Mouse (Mus musculus) kidney, adult 2 months (tissue): Measurements from ENCODE around the gene Ano2. TPM values are rescaled to one million over a fixed set of nuclear protein-coding genes. Genes with fewer than 3 reads are reported as not detected.

Experiments used
- DNase-seq: peaks from one replicate; pipeline ENCODE4 v3.0.0; 2021
- H3K27ac ChIP-seq: fragments of 200-500 bp; 2 replicates; pipeline ENCODE4 v1.5.1; 2012; ENCODE audit warnings: low read depth, low read length, control low read depth, inconsistent platforms; ENCODE audit not compliant: insufficient read depth
- H3K27me3 ChIP-seq: fragments of 200-500 bp; replicated peaks from 2 replicates; pipeline ENCODE4 v1.6.1; 2012; ENCODE audit warnings: mild to moderate bottlenecking, moderate library complexity, low read length, inconsistent platforms; ENCODE audit not compliant: control insufficient read depth, insufficient read depth
- H3K36me3 ChIP-seq: fragments of 200-500 bp; 2 replicates; pipeline ENCODE4 v1.6.1; 2012; ENCODE audit warnings: mild to moderate bottlenecking, moderate library complexity, low read length, inconsistent platforms; ENCODE audit not compliant: control insufficient read depth, insufficient read depth
- H3K4me1 ChIP-seq: fragments of 200-500 bp; 2 replicates; pipeline ENCODE4 v1.6.1; 2011; ENCODE audit warnings: low read length; ENCODE audit not compliant: control insufficient read depth, insufficient read depth
- H3K4me3 ChIP-seq: fragments of 200-500 bp; 2 replicates; pipeline ENCODE4 v1.5.1; 2011; ENCODE audit warnings: mild to moderate bottlenecking, low read depth, low read length, control low read depth; ENCODE audit not compliant: insufficient read depth
- CTCF ChIP-seq: fragments of 200-500 bp; conservative IDR thresholded peaks from 2 replicates; pipeline ENCODE4 v1.5.1; 2011; ENCODE audit warnings: low read depth, mild to moderate bottlenecking, control low read depth, low read length, moderate library complexity, mixed read lengths; ENCODE audit not compliant: insufficient read depth, insufficient read length
- POLR2A ChIP-seq: fragments of 200-500 bp; IDR thresholded peaks from one replicate; pipeline ENCODE4 v1.6.1; 2011; ENCODE audit warnings: low read depth, low read length, control low read depth
- WGBS: fragments of 180-500 bp; shearing (Covaris S2); methylation state at CpG from one replicate; pipeline ENCODE4 v1.1.7; 2018; 5-methylcytosine and 5-hydroxymethylcytosine counted together
- polyA plus RNA-seq: library from polyadenylated mRNA; depleted of rRNA; stranded (reverse); fragments of >200 nt; gene quantifications from 2 replicates; pipeline ENCODE4 v1.2.3, GENCODE M21; 2012; rRNA removed

The Ano2 gene
- 0.04 and 0.08 TPM in 2 replicates for polyA plus RNA-seq

DNA sequence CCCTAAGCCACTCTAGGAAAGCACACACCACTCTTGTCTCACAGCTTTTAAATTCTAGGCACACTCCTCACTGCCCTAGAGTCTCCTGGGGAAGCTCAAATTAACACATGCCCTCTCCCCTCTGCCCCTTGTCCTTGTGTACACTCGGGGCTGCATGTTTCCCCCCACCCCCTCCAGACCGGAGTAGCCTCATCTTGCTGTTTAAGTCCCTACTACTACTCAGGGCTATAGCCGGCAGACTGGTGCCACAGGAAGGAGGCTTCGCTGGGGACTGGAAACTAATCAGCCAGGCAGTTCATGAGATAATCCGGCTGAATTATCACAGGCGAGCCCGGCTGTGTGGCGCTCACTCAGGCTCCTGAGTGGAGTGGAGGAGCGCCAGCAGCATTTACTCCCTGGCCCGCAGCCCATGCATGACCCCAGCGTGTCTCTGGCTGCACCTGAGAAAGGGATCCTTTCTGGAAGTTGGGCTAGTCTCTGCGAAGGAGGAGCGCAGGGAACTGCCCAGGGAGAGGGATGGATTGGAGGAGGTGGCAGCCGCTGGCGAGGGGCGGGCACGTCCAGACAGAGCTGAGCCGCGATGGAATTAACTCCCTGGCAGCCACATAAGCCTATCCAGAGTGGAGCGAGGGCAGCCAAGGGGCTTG lies at the start of gene Ano2:
TSS of gene Ano2 (plus strand) at position 363 of the 647 bp plus-strand sequence.
- Histone ChIP-seq H3K4me1 (no peaks in the 10 kb centered on the region), H3K36me3 (no peaks in the 10 kb centered on the region), H3K27ac (no peak within 1 kb of the TSS), H3K27me3 (no peaks in the 10 kb centered on the region), H3K4me3 (no peak within 1 kb of the TSS)
- no peak for DNase-seq
- TF ChIP-seq POLR2A, result no peak
- TF ChIP-seq CTCF, result no peak
- 6% methylated on average over 20 of the region's 20 CpGs for WGBS

DNA sequence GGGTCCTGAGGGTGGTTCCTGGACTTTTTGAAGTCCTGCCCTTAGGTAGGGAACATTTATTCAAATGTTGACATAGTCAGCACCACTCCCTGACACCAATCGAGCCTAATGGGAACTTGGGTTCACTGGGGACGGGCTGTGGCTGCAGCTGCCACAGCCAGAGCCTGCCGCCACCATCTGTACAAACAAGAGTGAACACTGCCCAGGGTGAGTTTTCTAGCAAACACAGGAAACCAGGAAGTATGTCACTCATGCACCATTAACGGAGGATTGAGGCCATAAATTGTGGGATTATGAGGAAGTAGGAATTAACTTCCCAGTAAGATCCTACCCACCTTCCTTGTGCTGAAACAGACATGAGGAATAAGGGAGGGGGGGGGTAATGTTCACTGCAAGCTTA lies 49.7 kb upstream of the Ano2 start:
- TF ChIP-seq POLR2A (no peak), CTCF (no peak)
- Histone ChIP-seq H3K4me3 (no peak overlapping the region), H3K27ac (no peak overlapping the region), H3K4me1 (no peaks in the 10 kb centered on the region), H3K27me3 (no peaks in the 10 kb centered on the region), H3K36me3 (no peaks in the 10 kb centered on the region)
- 33% methylated on average over 4 of the region's 4 CpGs for WGBS
- DNase-seq, result no peak

DNA sequence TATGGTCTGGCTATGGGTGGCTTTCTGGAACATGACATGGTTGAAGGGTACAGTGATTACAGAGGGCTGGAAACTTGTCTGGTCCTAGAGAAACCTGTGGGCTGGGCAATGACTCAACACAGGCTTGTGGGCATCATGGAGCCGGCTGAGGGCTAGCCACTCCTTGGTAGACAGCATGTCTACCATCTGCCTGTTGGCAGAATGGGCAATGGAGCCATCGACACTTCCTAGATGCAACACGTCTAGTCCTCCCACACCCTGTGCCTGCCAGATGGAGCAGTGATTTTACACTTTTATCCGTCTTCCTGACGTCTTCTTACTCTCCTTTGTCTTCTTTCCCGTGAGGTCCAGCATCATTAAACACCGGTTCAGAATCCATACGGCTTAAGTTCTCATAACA lies 49.1 kb upstream of the Ano2 start:
- no peak for TF ChIP-seq POLR2A
- Histone ChIP-seq H3K27me3 (no peaks in the 10 kb centered on the region), H3K36me3 (no peaks in the 10 kb centered on the region), H3K4me3 (no peak overlapping the region), H3K27ac (no peak overlapping the region), H3K4me1 (no peaks in the 10 kb centered on the region)
- 81% methylated on average over 8 of the region's 8 CpGs for WGBS
- DNase-seq, result no peak

DNA sequence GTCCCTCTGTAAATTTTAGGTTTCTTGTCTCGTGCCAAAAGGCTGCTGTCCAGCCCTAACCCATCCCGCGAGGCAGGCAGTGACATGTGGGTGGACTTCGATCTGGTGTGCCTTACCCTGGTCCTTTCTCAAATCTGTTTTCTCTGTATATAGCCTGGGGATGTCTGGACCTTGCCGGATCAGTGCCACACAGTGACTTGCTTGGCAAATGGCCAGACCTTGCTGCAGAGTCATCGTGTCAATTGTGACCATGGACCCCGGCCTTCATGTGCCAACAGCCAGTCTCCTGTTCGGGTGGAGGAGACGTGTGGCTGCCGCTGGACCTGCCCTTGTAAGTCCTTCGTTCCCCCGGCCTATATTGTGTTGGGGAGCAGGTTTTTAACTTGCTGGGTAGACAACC lies 41.3 kb upstream of the Ano2 start:
- WGBS, result 52% methylated on average over 12 of the region's 12 CpGs
- Histone ChIP-seq H3K27ac (no peak overlapping the region), H3K4me1 (no peaks in the 10 kb centered on the region), H3K36me3 (no peaks in the 10 kb centered on the region), H3K27me3 (no peaks in the 10 kb centered on the region), H3K4me3 (no peak overlapping the region)
- TF ChIP-seq CTCF (no peak), POLR2A (no peak)
- DNase-seq, result no peak

DNA sequence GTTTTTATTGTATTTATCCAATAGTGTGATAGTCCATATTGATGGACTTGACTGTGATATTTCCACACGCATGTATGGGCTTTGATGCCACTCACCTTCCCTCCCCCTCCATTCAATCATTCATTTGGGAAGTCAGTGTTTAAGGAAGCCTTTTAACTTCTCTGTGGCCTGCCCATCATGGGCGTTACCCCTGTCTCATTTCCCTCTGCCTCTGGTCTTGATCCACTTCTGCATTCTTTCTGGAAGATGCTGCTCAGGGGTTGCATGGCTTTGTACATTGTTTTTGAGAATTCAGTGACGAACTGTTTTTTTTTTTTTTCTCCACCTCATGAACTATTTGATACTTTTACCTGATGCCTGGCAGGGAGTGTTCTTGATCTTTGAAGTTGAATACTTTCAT lies 38.9 kb upstream of the Ano2 start:
- no peak for TF ChIP-seq CTCF
- TF ChIP-seq POLR2A, result no peak
- H3K27me3 ChIP-seq, result no peaks in the 10 kb centered on the region
- no peak for DNase-seq
- no peak overlapping the region for H3K4me3 ChIP-seq
- WGBS, result 79% methylated on average over 3 of the region's 3 CpGs
- H3K36me3 ChIP-seq, result no peaks in the 10 kb centered on the region
- H3K4me1 ChIP-seq, result no peaks in the 10 kb centered on the region
- H3K27ac ChIP-seq, result no peak overlapping the region

DNA sequence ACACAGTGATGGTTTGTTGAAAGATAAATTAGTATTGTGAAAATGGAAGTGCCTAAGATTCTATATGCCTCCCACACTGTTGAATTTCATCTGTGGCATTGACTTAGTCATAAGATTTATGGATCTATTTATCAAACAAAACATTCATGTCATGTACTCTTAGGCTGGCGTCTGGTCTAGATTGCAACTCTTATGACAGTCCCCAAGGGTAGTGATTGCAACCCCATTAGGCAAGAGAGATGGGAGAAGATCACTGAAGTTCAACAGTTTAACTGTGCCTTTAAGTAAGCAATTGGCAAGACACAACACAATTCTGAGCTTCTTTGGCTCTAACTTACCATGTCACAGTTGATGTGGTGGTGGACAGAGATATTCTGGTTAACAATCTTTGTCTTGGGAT lies 36.8 kb upstream of the Ano2 start:
- 46% methylated on average over 1 of the region's 1 CpGs for WGBS
- DNase-seq, result no peak
- Histone ChIP-seq H3K36me3 (no peaks in the 10 kb centered on the region), H3K4me3 (no peak overlapping the region), H3K27me3 (no peaks in the 10 kb centered on the region), H3K27ac (no peak overlapping the region), H3K4me1 (no peaks in the 10 kb centered on the region)
- TF ChIP-seq CTCF (no peak), POLR2A (no peak)

DNA sequence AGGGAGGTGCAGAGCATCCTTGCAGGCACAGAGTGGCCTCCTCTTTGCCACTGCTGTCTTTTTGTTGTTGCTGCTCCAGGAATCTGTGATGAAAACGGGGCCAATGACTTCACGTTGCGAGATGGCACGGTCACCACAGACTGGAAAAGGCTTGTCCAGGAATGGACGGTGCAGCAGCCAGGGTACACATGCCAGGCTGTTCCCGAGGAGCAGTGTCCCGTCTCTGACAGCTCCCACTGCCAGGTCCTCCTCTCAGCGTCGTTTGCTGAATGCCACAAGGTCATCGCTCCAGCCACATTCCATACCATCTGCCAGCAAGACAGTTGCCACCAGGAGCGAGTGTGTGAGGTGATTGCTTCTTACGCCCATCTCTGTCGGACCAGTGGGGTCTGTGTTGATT lies 33.3 kb upstream of the Ano2 start:
- no peak for DNase-seq
- Histone ChIP-seq H3K4me3 (no peak overlapping the region), H3K36me3 (no peaks in the 10 kb centered on the region), H3K4me1 (no peaks in the 10 kb centered on the region), H3K27me3 (no peaks in the 10 kb centered on the region), H3K27ac (no peak overlapping the region)
- TF ChIP-seq CTCF (no peak), POLR2A (no peak)
- WGBS, result 77% methylated on average over 13 of the region's 13 CpGs

DNA sequence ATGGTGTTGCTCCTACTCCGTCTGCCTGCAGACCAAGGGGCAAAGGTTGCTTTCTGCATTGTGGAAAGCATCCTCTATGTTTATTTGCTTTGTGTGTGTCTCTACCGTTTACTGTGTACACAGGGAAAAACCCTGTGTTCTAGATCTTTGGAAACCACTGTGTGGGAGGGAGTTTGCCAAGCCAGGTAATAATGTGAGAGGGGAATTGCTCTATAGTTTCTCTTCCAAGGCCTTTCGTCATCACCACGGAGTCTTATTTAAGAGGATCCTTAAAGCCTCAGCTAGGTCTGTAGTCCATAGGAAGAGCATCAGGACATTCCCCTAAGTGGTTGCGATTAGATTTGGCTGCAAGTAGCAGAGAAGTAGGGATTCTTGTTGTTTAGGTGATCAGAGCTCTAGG lies 32.3 kb upstream of the Ano2 start:
- TF ChIP-seq POLR2A (no peak), CTCF (no peak)
- no peaks in the 10 kb centered on the region for H3K36me3 ChIP-seq
- H3K4me3 ChIP-seq, result no peak overlapping the region
- WGBS, result 82% methylated on average over 5 of the region's 5 CpGs
- DNase-seq, result no peak
- no peaks in the 10 kb centered on the region for H3K4me1 ChIP-seq
- no peaks in the 10 kb centered on the region for H3K27me3 ChIP-seq
- H3K27ac ChIP-seq, result no peak overlapping the region
